Mouse (Mus musculus) lung, embryonic 15.5 days (tissue): ENCODE results near the gene Mlh1. TPM values are rescaled to one million over a fixed set of nuclear protein-coding genes. Genes with fewer than 3 reads are reported as not detected.

Source experiments
- ATAC-seq: fragments of 200-750 bp; cut with Nextera tagmentation; 2 replicates; pipeline ENCODE4 v1.8.0; 2017; ENCODE audit warnings: moderate number of reproducible peaks, borderline replicate concordance; ENCODE audit not compliant: low FRiP score, low TSS enrichment; ENCODE audit errors: extremely low read depth
- H3K27ac ChIP-seq: fragments of 300-500 bp; sonication (generic); 2 replicates; pipeline ENCODE4 v1.5.1; 2015; ENCODE audit warnings: moderate library complexity, mild to moderate bottlenecking, inconsistent platforms
- H3K27me3 ChIP-seq: fragments of 300-500 bp; sonication (generic); 2 replicates; pipeline ENCODE4 v1.6.1; 2015; ENCODE audit warnings: inconsistent platforms
- H3K36me3 ChIP-seq: fragments of 300-500 bp; sonication (generic); 2 replicates; pipeline ENCODE4 v1.6.1; 2015; ENCODE audit warnings: inconsistent platforms
- H3K4me1 ChIP-seq: fragments of 300-500 bp; sonication (generic); 2 replicates; pipeline ENCODE4 v1.6.1; 2015; ENCODE audit warnings: inconsistent platforms
- H3K4me2 ChIP-seq: fragments of 300-500 bp; sonication (generic); 2 replicates; pipeline ENCODE4 v1.6.1; 2015; ENCODE audit warnings: inconsistent platforms, mild to moderate bottlenecking, moderate library complexity
- H3K4me3 ChIP-seq: fragments of 300-500 bp; sonication (generic); 2 replicates; pipeline ENCODE4 v1.5.1; 2015; ENCODE audit warnings: mild to moderate bottlenecking, inconsistent platforms
- H3K9ac ChIP-seq: fragments of 300-500 bp; sonication (generic); 2 replicates; pipeline ENCODE4 v1.6.1; 2015; ENCODE audit warnings: inconsistent platforms
- H3K9me3 ChIP-seq: fragments of 300-500 bp; sonication (generic); 2 replicates; pipeline ENCODE4 v1.6.1; 2016; ENCODE audit warnings: inconsistent platforms
- WGBS: fragments of 180-500 bp; shearing (Covaris S2); methylation state at CpG from one replicate; pipeline ENCODE4 v1.1.7; 2015; 5-methylcytosine and 5-hydroxymethylcytosine counted together
- polyA plus RNA-seq: library from polyadenylated mRNA; unstranded; fragments of >200 nt; fragmentation: Nextera tagmentation; extraction: Ambion mirVana; gene quantifications from 2 replicates; pipeline ENCODE4 v1.2.1, GENCODE M21; 2015

Mlh1 gene
- polyA plus RNA-seq, 1 experiment from 2014 or later: 37.8 TPM

- ATAC-seq: no peak
- no peaks in the 10 kb centered on the region for H3K4me1 ChIP-seq
- WGBS: 51% methylated on average over 7 of the region's 7 CpGs
- H3K4me3 ChIP-seq: no peak overlapping the region
- no peak overlapping the region for H3K4me2 ChIP-seq
- H3K27ac ChIP-seq: no peak overlapping the region
- no peak overlapping the region for H3K9ac ChIP-seq
- peaks cover 14% of the 10 kb centered on the region for H3K36me3 ChIP-seq
- H3K27me3 ChIP-seq: no peaks in the 10 kb centered on the region
- no peaks in the 10 kb centered on the region for H3K9me3 ChIP-seq
Measured at GRCm38 (mm10) chr9:111188731-111189130, 82.9 kb downstream of the Mlh1 start.

GRCm38 (mm10) chr9:111186861-111187260, 84.7 kb downstream of the Mlh1 start:
- 76% methylated on average over 6 of the region's 6 CpGs for whole genome bisulfite sequencing
- no peak overlapping the region for H3K4me3 ChIP-seq
- H3K27ac ChIP-seq: no peak overlapping the region
- H3K4me2 ChIP-seq: no peak overlapping the region
- H3K9ac ChIP-seq: no peak overlapping the region
- H3K36me3 ChIP-seq: peaks cover 14% of the 10 kb centered on the region
- ATAC-seq: no peak
- H3K9me3 ChIP-seq: no peaks in the 10 kb centered on the region
- H3K27me3 ChIP-seq: no peaks in the 10 kb centered on the region
- no peaks in the 10 kb centered on the region for H3K4me1 ChIP-seq

GRCm38 (mm10) chr9:111184929-111185328, 86.7 kb downstream of the Mlh1 start:
- no peak overlapping the region for H3K4me2 ChIP-seq
- no peak overlapping the region for H3K27ac ChIP-seq
- 65% methylated on average over 4 of the region's 4 CpGs for WGBS
- ATAC-seq: no peak
- H3K36me3 ChIP-seq: peaks cover 11% of the 10 kb centered on the region
- H3K4me3 ChIP-seq: no peak overlapping the region
- no peaks in the 10 kb centered on the region for H3K27me3 ChIP-seq
- no peaks in the 10 kb centered on the region for H3K9me3 ChIP-seq
- H3K4me1 ChIP-seq: no peaks in the 10 kb centered on the region
- no peak overlapping the region for H3K9ac ChIP-seq

- no peaks in the 10 kb centered on the region for H3K36me3 ChIP-seq
- no peak overlapping the region for H3K27ac ChIP-seq
- H3K4me3 ChIP-seq: no peak overlapping the region
- no peaks in the 10 kb centered on the region for H3K9me3 ChIP-seq
- no peak overlapping the region for H3K9ac ChIP-seq
- no peaks in the 10 kb centered on the region for H3K27me3 ChIP-seq
- ATAC-seq: no peak
- no peak overlapping the region for H3K4me2 ChIP-seq
- H3K4me1 ChIP-seq: no peaks in the 10 kb centered on the region
- 59% methylated on average over 3 of the region's 3 CpGs for WGBS
Measured at GRCm38 (mm10) chr9:111182176-111182575, 89.4 kb downstream of the Mlh1 start.

- no peak for ATAC-seq
- Histone ChIP-seq H3K27me3 (no peaks in the 10 kb centered on the region), H3K9me3 (no peaks in the 10 kb centered on the region), H3K4me1 (no peaks in the 10 kb centered on the region), H3K4me2 (no peak overlapping the region), H3K9ac (no peak overlapping the region), H3K36me3 (no peaks in the 10 kb centered on the region), H3K27ac (no peak overlapping the region), H3K4me3 (no peak overlapping the region)
- WGBS: 77% methylated on average over 5 of the region's 5 CpGs
Measured at GRCm38 (mm10) chr9:111178971-111179370, 92.6 kb downstream of the Mlh1 start.

Other genes starting within 250 kb of the Mlh1 start
- gene Ccrl2, start 214.3 kb downstream of the Mlh1 start, polyA plus RNA-seq: 3.7 and 4.6 TPM in 2 replicates
- 42.3 and 46.1 TPM in 2 replicates for gene Lrrfip2, start 154.2 kb downstream of the Mlh1 start, polyA plus RNA-seq
- gene Epm2aip1, start 138 bp upstream of the Mlh1 start, polyA plus RNA-seq: 22.4 and 24.6 TPM in 2 replicates
- gene Trank1, start 39.9 kb upstream of the Mlh1 start, polyA plus RNA-seq: 0.07 and 0.26 TPM in 2 replicates
- gene Dclk3, start 167.3 kb upstream of the Mlh1 start, polyA plus RNA-seq: 0.31 and 0.40 TPM in 2 replicates